Mouse (Mus musculus): Measurements from ENCODE around the gene Hoxa13.
A peak's percentile ranks its signal among the peaks of the same experiment; 100 is the strongest.

Hoxa13 gene

DNA sequence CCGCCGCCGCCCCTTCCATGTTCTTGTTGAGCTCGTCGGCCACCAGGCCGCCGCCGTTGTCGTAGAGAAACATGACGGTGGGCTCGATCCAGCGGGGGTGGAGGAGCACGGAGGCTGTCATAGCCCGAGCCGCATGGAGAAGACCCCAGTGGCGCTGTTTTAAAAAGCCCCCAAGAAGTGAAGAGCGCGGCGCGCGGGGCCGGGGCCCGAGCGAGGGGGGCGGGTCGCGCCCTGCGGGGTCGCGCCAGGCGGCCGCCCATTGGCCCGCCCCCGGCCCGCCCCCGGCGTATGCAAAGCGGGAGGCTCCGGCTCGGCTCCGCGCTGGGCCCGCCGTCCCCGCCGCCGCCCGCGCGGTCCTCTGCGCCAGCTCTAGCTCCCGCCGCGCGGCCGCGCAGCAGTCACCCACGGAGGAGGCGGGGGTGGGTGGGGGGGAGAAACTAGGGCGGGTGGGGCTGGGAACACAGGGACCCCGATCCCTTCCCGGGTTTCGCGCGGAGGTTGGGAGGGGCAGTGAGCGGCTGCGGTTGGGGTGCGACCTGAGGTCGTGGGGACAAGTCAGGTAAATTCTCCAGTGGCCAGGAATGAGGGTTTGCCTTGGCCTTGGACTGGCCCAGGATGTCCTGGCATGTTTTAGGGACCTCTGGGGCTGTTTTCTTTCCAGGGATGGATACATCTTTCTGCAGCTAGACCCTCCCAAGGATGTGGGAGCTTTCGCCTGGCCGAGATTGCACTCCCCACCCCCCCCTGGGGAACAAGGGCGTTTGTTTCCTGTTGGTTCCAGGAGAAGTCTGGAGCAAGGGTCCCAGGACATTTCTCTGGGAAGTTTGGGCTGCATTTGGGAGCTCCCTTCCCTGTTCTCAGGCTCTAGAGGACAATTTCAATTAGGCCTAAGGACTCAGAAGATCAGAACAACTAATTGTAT is at the start of gene Hoxa13:
Gene Hoxa13, minus strand, starts transcription at position 227 of the 922 bp plus-strand sequence.
- no peak for DNase-seq

- DNase-seq: peak; percentile 64 to 84
Measured at GRCm38 (mm10) chr6:52310366-52310765, 49.7 kb upstream of the Hoxa13 start.

DNA sequence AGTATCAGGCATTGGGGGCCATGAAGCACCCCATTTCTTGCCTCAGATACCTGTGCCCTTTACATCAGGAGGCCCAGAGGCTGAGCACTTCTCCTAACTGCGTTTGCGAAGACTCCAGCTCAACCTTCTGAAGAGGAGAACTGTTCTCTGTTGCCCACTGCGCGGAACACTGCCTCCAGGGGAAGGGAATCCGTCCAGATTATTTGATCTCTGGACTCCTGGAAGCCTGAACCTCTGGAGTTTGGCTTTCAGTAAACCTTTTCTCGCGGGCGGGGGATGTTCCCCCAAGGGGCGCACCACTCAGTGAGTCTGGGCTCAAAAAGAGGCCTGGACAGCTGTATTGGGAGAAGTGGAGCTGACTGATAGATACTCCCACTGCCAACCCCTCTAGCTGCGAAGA is 49.1 kb upstream of the Hoxa13 start:
- peak; percentile 27 to 59 for DNase-seq

GRCm38 (mm10) chr6:52305877-52306389 is 45.3 kb upstream of the Hoxa13 start:
- DNase-seq: peak; percentile 61 to 67

DNA sequence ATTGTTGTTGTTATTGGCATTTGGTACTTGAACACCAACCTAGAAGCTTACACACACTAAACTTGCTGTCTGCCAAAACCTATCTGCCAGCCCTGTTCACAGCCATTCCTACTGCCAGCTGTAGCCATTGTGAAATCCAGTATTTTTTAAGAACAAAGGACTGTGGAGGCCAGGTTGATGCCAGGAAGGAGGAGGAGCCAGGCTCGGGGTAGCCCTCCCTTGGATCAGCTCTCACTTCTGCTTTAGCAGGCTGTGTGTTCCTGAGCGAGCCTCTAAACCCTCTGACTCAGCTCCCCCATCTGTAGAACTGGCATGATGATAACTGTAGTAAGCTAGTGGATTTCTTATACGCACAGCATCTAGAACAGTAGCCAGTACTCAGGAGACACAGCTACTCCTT is 42.7 kb upstream of the Hoxa13 start:
- DNase-seq: no peak

DNA sequence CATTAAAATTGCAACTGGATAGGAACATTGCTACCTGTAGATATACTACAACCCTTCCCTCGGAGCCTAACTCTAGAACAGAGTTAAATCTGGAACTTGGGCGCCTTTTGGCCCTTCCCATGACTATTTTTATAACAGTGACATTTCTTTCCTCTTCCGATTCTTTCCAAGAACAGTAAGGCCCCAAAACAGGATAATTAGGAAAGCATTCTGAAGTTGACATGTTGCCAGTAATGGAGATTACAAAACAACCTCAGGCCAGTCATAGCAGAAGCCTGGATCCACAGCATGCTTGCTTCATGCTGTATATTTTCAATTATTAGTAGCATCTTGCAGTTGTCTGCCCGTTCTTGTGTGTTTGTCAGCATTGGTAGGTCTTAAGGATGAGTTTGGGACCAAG is 40.1 kb upstream of the Hoxa13 start:
- no peak for DNase-seq

GRCm38 (mm10) chr6:52298511-52298910 is 37.8 kb upstream of the Hoxa13 start:
- peak in 1 of 2 experiments; percentile 54 for DNase-seq

- no peak for DNase-seq
Measured at GRCm38 (mm10) chr6:52294616-52295015, 33.9 kb upstream of the Hoxa13 start.

DNA sequence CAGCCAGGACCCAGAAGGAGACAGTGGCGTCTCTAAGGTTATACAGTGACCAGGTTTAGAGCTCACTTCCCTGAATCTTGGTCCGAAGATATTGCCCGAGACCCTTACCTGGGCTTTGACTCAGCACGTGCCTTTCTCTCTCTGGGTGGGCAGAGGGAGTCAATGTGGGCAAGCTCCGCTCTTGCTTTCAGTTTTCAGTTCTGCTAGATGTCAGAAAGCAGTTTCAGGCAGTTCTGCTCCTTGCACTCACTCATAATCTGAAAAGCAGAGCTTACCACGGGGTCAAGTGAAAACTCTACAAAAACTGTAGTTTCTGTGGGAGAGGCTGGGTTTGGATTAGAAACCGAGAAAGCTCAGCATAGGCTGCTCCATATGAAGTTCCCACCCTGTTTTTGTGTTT is 31.6 kb upstream of the Hoxa13 start:
- no peak for DNase-seq

GRCm38 (mm10) chr6:52291021-52291860 is 30.6 kb upstream of the Hoxa13 start:
- DNase-seq: peak in 1 of 2 experiments; percentile 36

GRCm38 (mm10) chr6:52290186-52290585 is 29.5 kb upstream of the Hoxa13 start:
- DNase-seq: no peak

DNA sequence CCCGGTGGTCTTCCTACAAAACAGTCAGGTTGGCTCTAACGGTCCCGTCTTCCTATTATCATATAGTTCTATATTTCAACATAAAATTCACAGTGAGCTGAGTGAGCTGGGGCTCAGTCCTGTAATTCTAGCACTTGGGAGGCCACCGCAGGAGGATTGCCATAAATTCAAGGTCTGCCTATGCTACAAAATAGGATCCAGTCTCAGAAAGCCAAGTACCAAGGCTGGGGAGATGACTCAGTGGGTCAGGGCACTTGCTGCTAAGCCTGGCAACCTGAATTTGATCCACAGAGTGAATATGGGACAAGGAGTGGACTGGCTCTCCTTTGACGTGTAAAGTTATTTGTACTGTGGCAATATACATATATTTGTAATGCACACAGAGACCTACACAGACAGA is 23.2 kb upstream of the Hoxa13 start:
- no peak for DNase-seq

- DNase-seq: no peak
Measured at GRCm38 (mm10) chr6:52281084-52281483, 20.4 kb upstream of the Hoxa13 start.

GRCm38 (mm10) chr6:52276920-52277319 is 16.2 kb upstream of the Hoxa13 start:
- no peak for DNase-seq

DNA sequence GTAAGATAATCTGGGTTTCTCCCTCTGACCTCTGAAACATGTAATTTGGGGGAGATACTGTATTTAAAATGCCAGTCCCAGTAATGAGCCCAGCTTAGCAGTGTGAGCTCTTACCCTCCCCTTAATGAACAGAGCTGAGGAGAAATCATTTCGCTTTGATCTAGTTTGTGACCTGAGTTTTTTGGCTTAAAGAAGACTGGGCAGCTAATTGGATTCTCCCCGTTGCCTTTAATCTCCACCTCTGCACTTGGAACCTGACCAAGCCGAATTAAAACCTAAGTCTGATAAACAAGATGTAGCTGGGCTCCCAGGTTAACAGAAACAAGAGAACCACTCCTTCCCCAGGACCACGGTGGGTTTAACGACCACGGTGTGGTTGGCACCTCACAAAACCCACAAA is 15.7 kb upstream of the Hoxa13 start:
- no peak for DNase-seq

- no peak for DNase-seq
Measured at GRCm38 (mm10) chr6:52275563-52276280, 15.0 kb upstream of the Hoxa13 start.

- DNase-seq: no peak
Measured at GRCm38 (mm10) chr6:52274576-52274975, 13.9 kb upstream of the Hoxa13 start.

GRCm38 (mm10) chr6:52273656-52274280 is 13.1 kb upstream of the Hoxa13 start:
- DNase-seq: no peak

- DNase-seq: no peak
Measured at GRCm38 (mm10) chr6:52272766-52273655, 12.3 kb upstream of the Hoxa13 start.

- DNase-seq: peak; percentile 68 to 83
Measured at GRCm38 (mm10) chr6:52270494-52271480, 10.1 kb upstream of the Hoxa13 start.
